In the genomic region with DNA sequence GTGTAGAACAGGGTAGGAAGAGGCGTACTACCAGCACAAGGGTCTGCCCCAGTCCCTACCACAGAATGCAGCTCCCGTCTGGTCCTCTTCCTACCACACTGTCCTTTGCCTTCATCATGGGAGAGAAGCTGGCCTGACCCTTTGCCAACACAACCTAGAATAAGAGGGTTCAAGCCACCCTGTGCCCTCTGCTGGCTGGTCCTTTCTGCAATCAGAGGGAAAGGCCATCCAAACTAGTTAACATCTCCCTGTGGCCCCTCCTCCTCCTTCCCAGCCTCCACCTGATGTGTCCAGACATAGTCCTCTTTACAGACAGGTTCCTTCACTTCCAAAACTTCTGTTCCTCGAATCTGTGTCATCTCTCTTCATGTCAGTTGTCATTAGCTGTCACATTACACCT, we compare ENCODE assay signal across 30 mouse cellular contexts.
"Had no signal": no experiment of that assay in that cellular context is flagged by ENCODE, and none has a peak within 500 bp of the region (broad histone marks: within the 10 kb centered on the region; RNA-seq: fewer than 3 reads in every experiment).

No protein-coding gene starts in this region.

- H3K4me1 ChIP-seq: liver, embryonic 12.5 days; liver, embryonic 13.5 days; liver, embryonic 15.5 days; lung, embryonic 15.5 days; megakaryocyte, embryonic 14.5 days had no signal

- H3K4me2 ChIP-seq: limb, embryonic 12.5 days; limb, embryonic 13.5 days; limb, embryonic 15.5 days; liver, embryonic 11.5 days; liver, embryonic 12.5 days; liver, embryonic 13.5 days; liver, embryonic 15.5 days; lung, embryonic 14.5 days; lung, embryonic 15.5 days; midbrain, embryonic 12.5 days; midbrain, embryonic 13.5 days had no signal

- ATAC-seq: liver, embryonic 12.5 days; liver, postnatal 0 days; lung, postnatal 0 days; midbrain, embryonic 13.5 days; midbrain, embryonic 16.5 days had no signal

- H3K27me3 ChIP-seq: limb, embryonic 12.5 days; limb, embryonic 13.5 days; limb, embryonic 15.5 days; liver, embryonic 15.5 days; lung, embryonic 15.5 days; midbrain, embryonic 12.5 days; midbrain, embryonic 13.5 days had no signal

- H3K9ac ChIP-seq: limb, embryonic 12.5 days; limb, embryonic 13.5 days; limb, embryonic 15.5 days; liver, embryonic 12.5 days; liver, embryonic 13.5 days; liver, embryonic 14.5 days; liver, embryonic 15.5 days; liver, postnatal 0 days; lung, embryonic 14.5 days; lung, embryonic 15.5 days; midbrain, embryonic 12.5 days; midbrain, embryonic 13.5 days had no signal

- DNase-seq: left cerebral cortex, postnatal 4 days; liver; liver, embryonic 13.5 days; liver, postnatal 0 days; lung, adult 18-20 months; lung, adult 2 months; lung, embryonic 14.5 days; lung, postnatal 10 days; lung, postnatal 14 days; lung, postnatal 36 days; lung, postnatal 4 days; midbrain, embryonic 14.5 days had no signal

- H3K27ac ChIP-seq: left cerebral cortex, adult 2 months; limb, embryonic 10.5 days; limb, embryonic 12.5 days; limb, embryonic 13.5 days; limb, embryonic 15.5 days; liver, embryonic 12.5 days; liver, embryonic 13.5 days; liver, embryonic 14.5 days; liver, embryonic 15.5 days; lung, embryonic 15.5 days; macrophage; midbrain, embryonic 10.5 days; midbrain, embryonic 12.5 days; midbrain, embryonic 13.5 days had no signal

- H3K9me3 ChIP-seq: limb, embryonic 10.5 days; limb, embryonic 12.5 days; limb, embryonic 13.5 days; limb, embryonic 15.5 days; liver, embryonic 12.5 days; liver, embryonic 13.5 days; liver, embryonic 15.5 days; lung, embryonic 15.5 days; megakaryocyte, embryonic 14.5 days; midbrain, embryonic 10.5 days; midbrain, embryonic 12.5 days; midbrain, embryonic 13.5 days had no signal

- H3K4me3 ChIP-seq: left cerebral cortex, adult 2 months; limb, embryonic 10.5 days; limb, embryonic 12.5 days; limb, embryonic 13.5 days; limb, embryonic 15.5 days; liver, embryonic 12.5 days; liver, embryonic 13.5 days; liver, embryonic 15.5 days; lung, embryonic 15.5 days; megakaryocyte, embryonic 14.5 days; midbrain, embryonic 10.5 days; midbrain, embryonic 12.5 days; midbrain, embryonic 13.5 days; myocyte had no signal

- H3K36me3 ChIP-seq: limb, embryonic 10.5 days; limb, embryonic 12.5 days; limb, embryonic 13.5 days; limb, embryonic 15.5 days; liver, embryonic 12.5 days; liver, embryonic 13.5 days; liver, embryonic 15.5 days; lung, embryonic 15.5 days; midbrain, embryonic 10.5 days; midbrain, embryonic 12.5 days; midbrain, embryonic 13.5 days had no signal
